Mouse (Mus musculus): ENCODE data around the gene Prss42. TPM values are rescaled to one million over a fixed set of nuclear protein-coding genes. Genes with fewer than 3 reads are reported as not detected.
"Not testable (repeated sequence)": the region's sequence is repeated elsewhere in the genome, so short reads cannot be mapped to it uniquely, and the experiment has no call there.

The Prss42 gene
- total and polyA plus RNA-seq, 3 experiments, result 0.44 to 2.3 (median 0.53) TPM

- 0 out of 2 replicates have a peak, but pooled peaks cover 7% of the 10 kb centered on the region for H3K4me1 ChIP-seq (ENCODE audit: insufficient read depth, low read depth, low read length)
- DNase-seq (ENCODE audit: low spot score) (no peak), ATAC-seq (ENCODE audit: extremely low read depth, insufficient number of reproducible peaks, low FRiP score, poor library complexity, severe bottlenecking) (no peak)
- no peaks in the 10 kb centered on the region for H3K9me3 ChIP-seq (replicated peaks)
- peaks cover 4% of the 10 kb centered on the region for H3K36me3 ChIP-seq (replicated peaks)
- H3K27me3 ChIP-seq (ENCODE audit: insufficient read depth, low read length), result no peaks in the 10 kb centered on the region
- no peak for TF ChIP-seq GATA1 (IDR thresholded peaks at IDR 0.05; ENCODE audit: borderline replicate concordance, low read length)
- TF ChIP-seq GATA2 (IDR thresholded peaks at IDR 0.05; ENCODE audit: borderline replicate concordance, low read depth, low read length), result no peak
- TF ChIP-seq CTCF (IDR thresholded peaks at IDR 0.05; ENCODE audit: low read depth, low read length), result no peak
- no peak for TF ChIP-seq TAL1 (conservative IDR thresholded peaks at IDR 0.05; ENCODE audit: low read depth, low read length)
- no peak for TF ChIP-seq POLR2AphosphoS5 (IDR thresholded peaks at IDR 0.05; ENCODE audit: insufficient replicate concordance, low read depth, low read length)
- H3K4me3 ChIP-seq (ENCODE audit: low read depth, low read length), result no peak overlapping the region
These were observed 3.0 kb downstream of the Prss42 start for GRCm38 (mm10) chr9:110800834-110801479.

GRCm38 (mm10) chr9:110803294-110803693 is 5.3 kb downstream of the Prss42 start:
- H3K27me3 ChIP-seq (ENCODE audit: insufficient read depth, low read length), result no peaks in the 10 kb centered on the region
- no peaks in the 10 kb centered on the region for H3K9me3 ChIP-seq (replicated peaks)
- H3K36me3 ChIP-seq (replicated peaks), result peaks cover 4% of the 10 kb centered on the region
- ATAC-seq (ENCODE audit: extremely low read depth, insufficient number of reproducible peaks, low FRiP score, poor library complexity, severe bottlenecking) (no peak), DNase-seq (ENCODE audit: low spot score) (no peak)
- TF ChIP-seq POLR2AphosphoS5 (IDR thresholded peaks at IDR 0.05; ENCODE audit: insufficient replicate concordance, low read depth, low read length), result no peak
- TF ChIP-seq GATA2 (IDR thresholded peaks at IDR 0.05; ENCODE audit: borderline replicate concordance, low read depth, low read length), result no peak
- TF ChIP-seq GATA1 (IDR thresholded peaks at IDR 0.05; ENCODE audit: borderline replicate concordance, low read length), result no peak
- TF ChIP-seq TAL1 (conservative IDR thresholded peaks at IDR 0.05; ENCODE audit: low read depth, low read length), result no peak
- TF ChIP-seq CTCF (IDR thresholded peaks at IDR 0.05; ENCODE audit: low read depth, low read length), result no peak
- H3K4me1 ChIP-seq (ENCODE audit: insufficient read depth, low read depth, low read length), result 0 out of 2 replicates have a peak, but pooled peaks cover 3% of the 10 kb centered on the region
- no peak overlapping the region for H3K4me3 ChIP-seq (ENCODE audit: low read depth, low read length)

DNA sequence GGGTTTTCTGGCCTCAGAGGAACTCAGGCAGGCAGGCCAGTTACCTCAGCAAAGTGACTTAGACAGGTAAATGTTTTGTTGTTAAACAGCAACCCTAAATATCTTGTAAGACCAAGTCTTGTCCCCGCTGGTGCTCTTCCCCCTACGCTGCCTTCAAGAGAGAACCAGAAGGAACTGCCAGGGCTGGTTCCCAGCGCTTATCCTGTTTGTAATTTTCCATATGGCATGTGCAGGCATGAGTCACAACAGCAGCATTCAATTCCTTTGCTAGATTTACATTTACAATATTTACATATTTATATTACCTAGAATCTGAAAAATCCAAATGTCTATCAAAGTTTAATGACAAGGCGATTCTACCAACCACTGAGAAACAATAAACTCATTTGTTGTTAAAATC is 12.1 kb downstream of the Prss42 start:
- H3K36me3 ChIP-seq (replicated peaks), result no peaks in the 10 kb centered on the region
- ATAC-seq (ENCODE audit: extremely low read depth, insufficient number of reproducible peaks, low FRiP score, poor library complexity, severe bottlenecking), result no peak
- H3K4me3 ChIP-seq (ENCODE audit: low read depth, low read length), result no peak overlapping the region
- peaks cover 2% of the 10 kb centered on the region; the same call in 1 of the 2 replicates for H3K27me3 ChIP-seq (ENCODE audit: insufficient read depth, low read length)
- DNase-seq (ENCODE audit: low spot score), result no peak
- no peaks in the 10 kb centered on the region for H3K9me3 ChIP-seq (replicated peaks)
- peaks cover 4% of the 10 kb centered on the region for H3K4me1 ChIP-seq (ENCODE audit: insufficient read depth, low read depth, low read length)
- no peak for TF ChIP-seq GATA2 (IDR thresholded peaks at IDR 0.05; ENCODE audit: borderline replicate concordance, low read depth, low read length)
- TF ChIP-seq POLR2AphosphoS5 (IDR thresholded peaks at IDR 0.05; ENCODE audit: insufficient replicate concordance, low read depth, low read length), result no peak
- TF ChIP-seq TAL1 (conservative IDR thresholded peaks at IDR 0.05; ENCODE audit: low read depth, low read length), result no peak
- no peak for TF ChIP-seq CTCF (IDR thresholded peaks at IDR 0.05; ENCODE audit: low read depth, low read length)
- TF ChIP-seq GATA1 (IDR thresholded peaks at IDR 0.05; ENCODE audit: borderline replicate concordance, low read length), result no peak

DNA sequence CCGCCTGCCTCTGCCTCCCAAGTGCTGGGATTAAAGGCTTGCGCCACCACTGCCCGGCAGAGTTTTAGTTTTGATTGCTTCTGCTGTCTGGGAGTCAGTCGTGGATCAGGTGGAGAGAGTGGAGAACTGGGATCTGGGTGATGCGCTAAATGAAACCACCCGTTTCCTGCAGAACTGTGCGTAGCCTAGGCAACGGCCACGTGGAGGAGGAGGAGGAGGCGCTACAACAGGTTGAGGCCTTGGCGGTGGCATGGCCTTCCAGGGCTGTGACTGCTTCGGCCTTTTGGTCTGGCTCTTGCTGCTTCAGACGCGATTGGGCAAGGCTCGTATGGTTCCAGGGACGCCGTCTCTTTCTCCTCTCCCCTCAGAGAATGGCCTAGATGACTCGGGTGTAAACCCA is 15.8 kb downstream of the Prss42 start, which contains the start of gene Prss44:
TSS of gene Prss44 (plus strand) at position 206 of the 400 bp plus-strand sequence.
- no peak within 1 kb of the TSS for H3K4me3 ChIP-seq (ENCODE audit: low read depth, low read length)

DNA sequence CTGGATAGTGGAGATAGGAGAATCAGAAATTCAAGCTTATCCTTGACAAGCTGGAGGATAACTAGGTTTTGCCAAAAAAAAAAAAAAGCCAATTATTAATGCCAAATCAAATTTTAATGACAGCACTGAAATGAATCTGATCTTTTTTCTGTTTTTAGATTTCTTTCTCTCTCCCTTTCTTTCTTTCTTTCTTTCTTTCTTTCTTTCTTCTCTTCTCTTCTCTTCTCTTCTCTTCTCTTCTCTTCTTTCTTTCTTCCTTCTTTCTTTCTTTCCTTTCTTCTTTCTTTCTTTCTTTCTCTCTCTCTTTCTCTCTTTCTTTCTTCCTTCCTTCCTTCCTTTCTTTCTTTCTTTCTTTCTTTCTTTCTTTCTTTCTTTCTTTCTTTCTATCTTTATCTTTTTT is 22.6 kb downstream of the Prss42 start:
- not testable (repeated sequence) for ATAC-seq (ENCODE audit: extremely low read depth, insufficient number of reproducible peaks, low FRiP score, poor library complexity, severe bottlenecking); DNase-seq (ENCODE audit: low spot score); H3K4me1 ChIP-seq (ENCODE audit: insufficient read depth, low read depth, low read length); H3K4me3 ChIP-seq (ENCODE audit: low read depth, low read length); H3K36me3 ChIP-seq (replicated peaks); H3K9me3 ChIP-seq (replicated peaks)
- peaks cover 18% of the 10 kb centered on the region; the same call in 1 of the 2 replicates for H3K27me3 ChIP-seq (ENCODE audit: insufficient read depth, low read length)

More for the DNA sequence above, 15.8 kb downstream of the Prss42 start, which contains the start of gene Prss44:
- H3K27me3 ChIP-seq (ENCODE audit: insufficient read depth, low read length), result peaks cover 2% of the 10 kb centered on the region; the same call in 1 of the 2 replicates
- H3K36me3 ChIP-seq (replicated peaks), result no peaks in the 10 kb centered on the region
- ATAC-seq (ENCODE audit: extremely low read depth, insufficient number of reproducible peaks, low FRiP score, poor library complexity, severe bottlenecking) (no peak), DNase-seq (ENCODE audit: low spot score) (no peak)
- no peak for TF ChIP-seq GATA1 (IDR thresholded peaks at IDR 0.05; ENCODE audit: borderline replicate concordance, low read length)
- no peak for TF ChIP-seq TAL1 (conservative IDR thresholded peaks at IDR 0.05; ENCODE audit: low read depth, low read length)
- H3K4me1 ChIP-seq (ENCODE audit: insufficient read depth, low read depth, low read length), result peaks cover 4% of the 10 kb centered on the region
- H3K9me3 ChIP-seq (replicated peaks), result no peaks in the 10 kb centered on the region

- H3K4me3 ChIP-seq (ENCODE audit: low read depth, low read length), result no peak overlapping the region
- no peaks in the 10 kb centered on the region for H3K36me3 ChIP-seq (replicated peaks)
- peaks cover 18% of the 10 kb centered on the region; the same call in 1 of the 2 replicates for H3K27me3 ChIP-seq (ENCODE audit: insufficient read depth, low read length)
- TF ChIP-seq CTCF (IDR thresholded peaks at IDR 0.05; ENCODE audit: low read depth, low read length) (no peak), GATA1 (IDR thresholded peaks at IDR 0.05; ENCODE audit: borderline replicate concordance, low read length) (no peak), POLR2AphosphoS5 (IDR thresholded peaks at IDR 0.05; ENCODE audit: insufficient replicate concordance, low read depth, low read length) (no peak), GATA2 (IDR thresholded peaks at IDR 0.05; ENCODE audit: borderline replicate concordance, low read depth, low read length) (no peak), TAL1 (conservative IDR thresholded peaks at IDR 0.05; ENCODE audit: low read depth, low read length) (no peak)
- H3K4me1 ChIP-seq (ENCODE audit: insufficient read depth, low read depth, low read length), result no peaks in the 10 kb centered on the region
- H3K9me3 ChIP-seq (replicated peaks), result no peaks in the 10 kb centered on the region
- DNase-seq (ENCODE audit: low spot score) (no peak), ATAC-seq (ENCODE audit: extremely low read depth, insufficient number of reproducible peaks, low FRiP score, poor library complexity, severe bottlenecking) (no peak)
These were observed 23.5 kb downstream of the Prss42 start for GRCm38 (mm10) chr9:110821436-110821835.
